Mouse (Mus musculus): Measurements from ENCODE around the gene Sik2. TPM values are rescaled to one million over a fixed set of nuclear protein-coding genes. Genes with fewer than 3 reads are reported as not detected.

The Sik2 gene
- polyA plus RNA-seq, 1 experiment from 2014 or later, result 20.5 TPM

- no peak overlapping the region for H3K4me2 ChIP-seq (ENCODE audit: low read depth, low read length)
- H3K27ac ChIP-seq (ENCODE audit: low read length), result no peak overlapping the region
- H3K9ac ChIP-seq (ENCODE audit: low read length), result no peak overlapping the region
- H3K4me1 ChIP-seq (ENCODE audit: control insufficient read depth, insufficient read depth, low read length), result peaks cover 2% of the 10 kb centered on the region; the same call in 1 of the 2 replicates
- no peaks in the 10 kb centered on the region for H3K27me3 ChIP-seq (ENCODE audit: control insufficient read depth, insufficient read depth, low read length)
- ATAC-seq (ENCODE audit: insufficient read depth, low FRiP score), result no peak
- WGBS, result 63% methylated on average over 3 of the region's 3 CpGs
- no peaks in the 10 kb centered on the region for H3K9me3 ChIP-seq (replicated peaks; ENCODE audit: control insufficient read depth, low read length)
- H3K4me3 ChIP-seq (replicated peaks; ENCODE audit: low read length), result no peak overlapping the region
- H3K36me3 ChIP-seq (ENCODE audit: control insufficient read depth, insufficient read depth, low read length), result no peaks in the 10 kb centered on the region
These were observed 67.0 kb downstream of the Sik2 start for GRCm38 (mm10) chr9:50941804-50942401.

- Histone ChIP-seq H3K27me3 (ENCODE audit: control insufficient read depth, insufficient read depth, low read length) (no peaks in the 10 kb centered on the region), H3K36me3 (ENCODE audit: control insufficient read depth, insufficient read depth, low read length) (no peaks in the 10 kb centered on the region), H3K4me3 (replicated peaks; ENCODE audit: low read length) (no peak overlapping the region), H3K9ac (ENCODE audit: low read length) (no peak overlapping the region), H3K27ac (ENCODE audit: low read length) (no peak overlapping the region), H3K4me2 (ENCODE audit: low read depth, low read length) (no peak overlapping the region), H3K9me3 (replicated peaks; ENCODE audit: control insufficient read depth, low read length) (no peaks in the 10 kb centered on the region), H3K4me1 (ENCODE audit: control insufficient read depth, insufficient read depth, low read length) (no peaks in the 10 kb centered on the region)
- ATAC-seq (ENCODE audit: insufficient read depth, low FRiP score), result no peak
These were observed 78.9 kb downstream of the Sik2 start for GRCm38 (mm10) chr9:50929986-50930385.

- 65% methylated on average over 4 of the region's 4 CpGs for WGBS
- Histone ChIP-seq H3K36me3 (ENCODE audit: control insufficient read depth, insufficient read depth, low read length) (no peaks in the 10 kb centered on the region), H3K9ac (ENCODE audit: low read length) (no peak overlapping the region), H3K4me1 (ENCODE audit: control insufficient read depth, insufficient read depth, low read length) (no peaks in the 10 kb centered on the region; the same call in 1 of the 2 replicates), H3K9me3 (replicated peaks; ENCODE audit: control insufficient read depth, low read length) (no peaks in the 10 kb centered on the region), H3K27me3 (ENCODE audit: control insufficient read depth, insufficient read depth, low read length) (no peaks in the 10 kb centered on the region), H3K4me2 (ENCODE audit: low read depth, low read length) (no peak overlapping the region), H3K27ac (ENCODE audit: low read length) (no peak overlapping the region), H3K4me3 (replicated peaks; ENCODE audit: low read length) (no peak overlapping the region)
- ATAC-seq (ENCODE audit: insufficient read depth, low FRiP score), result no peak
These were observed 83.1 kb downstream of the Sik2 start for GRCm38 (mm10) chr9:50925801-50926200.

- H3K27me3 ChIP-seq (ENCODE audit: control insufficient read depth, insufficient read depth, low read length), result no peaks in the 10 kb centered on the region
- H3K27ac ChIP-seq (ENCODE audit: low read length), result 0 out of 2 replicates have a peak overlapping the region, but pooled peaks have one; percentile 3
- H3K36me3 ChIP-seq (ENCODE audit: control insufficient read depth, insufficient read depth, low read length), result no peaks in the 10 kb centered on the region
- H3K4me3 ChIP-seq (replicated peaks; ENCODE audit: low read length), result no peak overlapping the region
- H3K9ac ChIP-seq (ENCODE audit: low read length), result no peak overlapping the region
- H3K4me1 ChIP-seq (ENCODE audit: control insufficient read depth, insufficient read depth, low read length), result no peaks in the 10 kb centered on the region; the same call in 1 of the 2 replicates
- no peak overlapping the region for H3K4me2 ChIP-seq (ENCODE audit: low read depth, low read length)
- no peaks in the 10 kb centered on the region for H3K9me3 ChIP-seq (replicated peaks; ENCODE audit: control insufficient read depth, low read length)
- peak; percentile 62; the same call in 1 of the 2 replicates for ATAC-seq (ENCODE audit: insufficient read depth, low FRiP score)
These were observed 84.4 kb downstream of the Sik2 start for GRCm38 (mm10) chr9:50924454-50924853.

- H3K4me3 ChIP-seq (replicated peaks; ENCODE audit: low read length), result no peak overlapping the region
- no peaks in the 10 kb centered on the region; the same call in 1 of the 2 replicates for H3K4me1 ChIP-seq (ENCODE audit: control insufficient read depth, insufficient read depth, low read length)
- 55% methylated on average over 5 of the region's 5 CpGs for WGBS
- no peak overlapping the region for H3K9ac ChIP-seq (ENCODE audit: low read length)
- no peaks in the 10 kb centered on the region for H3K36me3 ChIP-seq (ENCODE audit: control insufficient read depth, insufficient read depth, low read length)
- ATAC-seq (ENCODE audit: insufficient read depth, low FRiP score), result no peak
- no peaks in the 10 kb centered on the region for H3K9me3 ChIP-seq (replicated peaks; ENCODE audit: control insufficient read depth, low read length)
- no peak overlapping the region for H3K27ac ChIP-seq (ENCODE audit: low read length)
- H3K27me3 ChIP-seq (ENCODE audit: control insufficient read depth, insufficient read depth, low read length), result no peaks in the 10 kb centered on the region
- no peak overlapping the region for H3K4me2 ChIP-seq (ENCODE audit: low read depth, low read length)
These were observed 86.3 kb downstream of the Sik2 start for GRCm38 (mm10) chr9:50922363-50923153.

- 64% methylated on average over 3 of the region's 3 CpGs for WGBS
- no peaks in the 10 kb centered on the region; the same call in 1 of the 2 replicates for H3K4me1 ChIP-seq (ENCODE audit: control insufficient read depth, insufficient read depth, low read length)
- no peaks in the 10 kb centered on the region for H3K36me3 ChIP-seq (ENCODE audit: control insufficient read depth, insufficient read depth, low read length)
- H3K9me3 ChIP-seq (replicated peaks; ENCODE audit: control insufficient read depth, low read length), result no peaks in the 10 kb centered on the region
- H3K9ac ChIP-seq (ENCODE audit: low read length), result no peak overlapping the region
- no peak for ATAC-seq (ENCODE audit: insufficient read depth, low FRiP score)
- no peak overlapping the region for H3K4me2 ChIP-seq (ENCODE audit: low read depth, low read length)
- no peak overlapping the region for H3K4me3 ChIP-seq (replicated peaks; ENCODE audit: low read length)
- H3K27me3 ChIP-seq (ENCODE audit: control insufficient read depth, insufficient read depth, low read length), result no peaks in the 10 kb centered on the region
- H3K27ac ChIP-seq (ENCODE audit: low read length), result no peak overlapping the region
These were observed 87.7 kb downstream of the Sik2 start for GRCm38 (mm10) chr9:50920933-50921895.

GRCm38 (mm10) chr9:50919554-50919953 lies 89.3 kb downstream of the Sik2 start:
- H3K27ac ChIP-seq (ENCODE audit: low read length), result no peak overlapping the region
- H3K4me3 ChIP-seq (replicated peaks; ENCODE audit: low read length), result no peak overlapping the region
- H3K9me3 ChIP-seq (replicated peaks; ENCODE audit: control insufficient read depth, low read length), result no peaks in the 10 kb centered on the region
- no peak overlapping the region for H3K9ac ChIP-seq (ENCODE audit: low read length)
- no peaks in the 10 kb centered on the region; the same call in 1 of the 2 replicates for H3K4me1 ChIP-seq (ENCODE audit: control insufficient read depth, insufficient read depth, low read length)
- no peaks in the 10 kb centered on the region for H3K36me3 ChIP-seq (ENCODE audit: control insufficient read depth, insufficient read depth, low read length)
- no peak for ATAC-seq (ENCODE audit: insufficient read depth, low FRiP score)
- WGBS, result 96% methylated on average over 2 of the region's 2 CpGs
- no peaks in the 10 kb centered on the region for H3K27me3 ChIP-seq (ENCODE audit: control insufficient read depth, insufficient read depth, low read length)
- H3K4me2 ChIP-seq (ENCODE audit: low read depth, low read length), result no peak overlapping the region

- Histone ChIP-seq H3K4me2 (ENCODE audit: low read depth, low read length) (no peak overlapping the region), H3K9me3 (replicated peaks; ENCODE audit: control insufficient read depth, low read length) (no peaks in the 10 kb centered on the region), H3K9ac (ENCODE audit: low read length) (no peak overlapping the region), H3K27me3 (ENCODE audit: control insufficient read depth, insufficient read depth, low read length) (no peaks in the 10 kb centered on the region), H3K4me3 (replicated peaks; ENCODE audit: low read length) (no peak overlapping the region), H3K36me3 (ENCODE audit: control insufficient read depth, insufficient read depth, low read length) (no peaks in the 10 kb centered on the region), H3K27ac (ENCODE audit: low read length) (no peak overlapping the region), H3K4me1 (ENCODE audit: control insufficient read depth, insufficient read depth, low read length) (no peaks in the 10 kb centered on the region; the same call in 1 of the 2 replicates)
- ATAC-seq (ENCODE audit: insufficient read depth, low FRiP score), result peak; percentile 47; the same call in 1 of the 2 replicates
- WGBS, result 57% methylated on average over 3 of the region's 3 CpGs
These were observed 90.7 kb downstream of the Sik2 start for GRCm38 (mm10) chr9:50918131-50918530.

Data from stomach, embryonic 16.5 days (tissue).